Mouse (Mus musculus) stomach, postnatal 0 days (tissue): ENCODE results near the gene Hs1bp3. TPM values are rescaled to one million over a fixed set of nuclear protein-coding genes. Genes with fewer than 3 reads are reported as not detected.

Experiments used
- ATAC-seq: fragments of 200-750 bp; cut with Nextera tagmentation; 2 replicates; pipeline ENCODE4 v1.8.0; 2017; ENCODE audit not compliant: low FRiP score, low TSS enrichment
- DNase-seq: peaks from one replicate; pipeline ENCODE4 v3.0.0-alpha.2; 2016; ENCODE audit warnings: low spot score
- H3K27ac ChIP-seq: fragments of 300-500 bp; sonication (generic); replicated peaks from 2 replicates; pipeline ENCODE4 v1.5.1; 2014; ENCODE audit warnings: mild to moderate bottlenecking, control low read depth
- H3K27me3 ChIP-seq: fragments of 300-500 bp; sonication (generic); 2 replicates; pipeline ENCODE4 v1.6.1; 2014; ENCODE audit warnings: low read length; ENCODE audit not compliant: control insufficient read depth, insufficient read depth
- H3K36me3 ChIP-seq: fragments of 300-500 bp; sonication (generic); 2 replicates; pipeline ENCODE4 v1.6.1; 2014; ENCODE audit warnings: low read length, mixed read lengths; ENCODE audit not compliant: control insufficient read depth, insufficient read depth
- H3K4me1 ChIP-seq: fragments of 300-500 bp; sonication (generic); replicated peaks from 2 replicates; pipeline ENCODE4 v1.6.1; 2014; ENCODE audit warnings: antibody characterized with exemption; ENCODE audit not compliant: control insufficient read depth, insufficient read depth
- H3K4me2 ChIP-seq: fragments of 300-500 bp; sonication (generic); replicated peaks from 2 replicates; pipeline ENCODE4 v1.6.1; 2014; ENCODE audit warnings: low read depth, mild to moderate bottlenecking, control low read depth, moderate library complexity
- H3K4me3 ChIP-seq: fragments of 300-500 bp; sonication (generic); 2 replicates; pipeline ENCODE4 v1.5.1; 2014; ENCODE audit warnings: low read depth, low read length, control low read depth
- H3K9ac ChIP-seq: fragments of 300-500 bp; sonication (generic); 2 replicates; pipeline ENCODE4 v1.6.1; 2014; ENCODE audit warnings: mild to moderate bottlenecking, low read length, control low read depth, mixed read lengths
- H3K9me3 ChIP-seq: fragments of 300-500 bp; sonication (generic); 2 replicates; pipeline ENCODE4 v1.6.1; 2016; ENCODE audit warnings: low read length; ENCODE audit not compliant: control insufficient read depth
- CTCF ChIP-seq: IDR thresholded peaks from 2 replicates; pipeline ENCODE4 v1.5.1; 2016; ENCODE audit warnings: antibody characterized with exemption, low read depth, mild to moderate bottlenecking, moderate library complexity
- EP300 ChIP-seq: optimal IDR thresholded peaks from 2 replicates; pipeline ENCODE3; 2016; ENCODE audit warnings: antibody characterized with exemption
- WGBS: fragments of 180-500 bp; shearing (Covaris S2); extraction: QIAGEN DNeasy Blood & Tissue Kit; methylation state at CpG from one replicate; pipeline ENCODE4 v1.1.7; 2014; 5-methylcytosine and 5-hydroxymethylcytosine counted together
- polyA plus RNA-seq: library from polyadenylated mRNA; unstranded; fragments of >200 nt; fragmentation: Nextera tagmentation; extraction: Ambion mirVana; gene quantifications from 2 replicates; pipeline ENCODE4 v1.2.1, GENCODE M21; 2015

The Hs1bp3 gene
- polyA plus RNA-seq, 1 experiment from 2014 or later, result 7.0 TPM

DNA sequence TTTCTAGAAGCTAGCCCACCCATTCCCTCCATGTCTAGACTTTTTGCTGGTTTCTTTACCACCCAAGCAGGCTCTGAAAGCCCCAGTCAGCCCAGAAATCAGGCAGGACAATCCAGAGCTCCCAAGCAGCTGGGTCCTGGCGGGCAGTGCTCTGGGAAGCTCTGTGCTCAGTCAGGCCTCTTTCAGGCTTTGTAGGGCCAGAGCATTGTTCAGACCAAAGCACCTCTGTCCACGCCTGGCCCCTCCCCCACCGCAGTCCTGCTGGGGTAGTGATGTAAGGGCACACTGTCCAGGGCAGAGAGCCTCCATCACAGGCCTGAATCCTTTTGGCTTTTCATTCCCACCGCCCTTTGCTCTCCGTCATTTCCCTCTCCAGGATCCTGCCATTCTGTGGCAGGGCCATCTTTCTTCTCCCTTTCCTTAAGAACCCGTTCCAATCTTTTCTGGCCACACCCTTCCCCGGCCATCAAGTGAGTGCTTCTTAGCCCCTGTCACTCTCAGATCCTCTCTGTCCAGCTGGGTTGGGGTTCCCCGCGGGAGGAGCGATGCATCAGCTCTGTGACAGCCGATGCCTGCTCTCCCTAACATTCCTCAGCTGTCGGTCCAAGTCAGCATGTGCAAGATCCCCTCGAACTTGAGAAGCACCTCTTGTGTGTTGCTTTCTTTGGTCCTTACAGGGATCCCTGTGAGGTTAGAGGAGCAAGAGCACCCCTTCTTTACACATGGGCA lies 26.5 kb downstream of the Hs1bp3 start:
- Histone ChIP-seq H3K4me1 (peaks cover 4% of the 10 kb centered on the region; the same call in 1 of the 2 replicates), H3K9ac (no peak overlapping the region), H3K4me2 (no peak overlapping the region), H3K4me3 (no peak overlapping the region), H3K36me3 (peaks cover 5% of the 10 kb centered on the region), H3K9me3 (no peaks in the 10 kb centered on the region), H3K27me3 (no peaks in the 10 kb centered on the region), H3K27ac (no peak overlapping the region)
- no peak for DNase-seq
- TF ChIP-seq EP300, result no peak
- no peak for TF ChIP-seq CTCF
- peak; percentile 6; the same call in 1 of the 2 replicates for ATAC-seq
- WGBS, result 48% methylated on average over 13 of the region's 13 CpGs

GRCm38 (mm10) chr12:8341008-8341407 lies 27.8 kb downstream of the Hs1bp3 start:
- 87% methylated on average over 6 of the region's 6 CpGs for WGBS
- Histone ChIP-seq H3K4me3 (no peak overlapping the region), H3K4me1 (peaks cover 4% of the 10 kb centered on the region; the same call in 1 of the 2 replicates), H3K4me2 (no peak overlapping the region), H3K36me3 (peaks cover 3% of the 10 kb centered on the region), H3K9me3 (no peaks in the 10 kb centered on the region), H3K9ac (no peak overlapping the region), H3K27me3 (no peaks in the 10 kb centered on the region), H3K27ac (no peak overlapping the region)
- ATAC-seq (no peak), DNase-seq (no peak)
- TF ChIP-seq EP300, result no peak
- TF ChIP-seq CTCF, result no peak

DNA sequence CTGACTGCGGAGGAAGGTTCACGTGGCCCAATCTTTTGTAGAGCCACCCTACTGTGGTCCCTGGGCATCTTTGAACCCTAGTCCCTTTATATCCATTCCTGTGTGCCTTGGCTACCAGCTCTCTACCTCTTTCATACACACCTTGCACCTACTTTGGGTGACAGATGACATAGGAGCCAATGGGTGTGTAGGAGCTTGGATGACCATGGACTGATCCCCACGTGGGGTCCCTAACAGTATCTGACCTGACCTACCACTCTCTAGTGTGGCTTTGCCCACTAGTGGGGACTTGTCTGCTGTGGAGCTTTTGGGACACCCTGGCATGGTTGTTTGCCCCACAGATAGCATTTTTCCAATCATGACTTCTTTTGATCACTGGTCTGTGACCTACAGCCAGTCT lies 30.1 kb downstream of the Hs1bp3 start:
- H3K4me1 ChIP-seq, result peaks cover 2% of the 10 kb centered on the region; the same call in 1 of the 2 replicates
- H3K9ac ChIP-seq, result no peak overlapping the region
- no peaks in the 10 kb centered on the region; the same call in 1 of the 2 replicates for H3K36me3 ChIP-seq
- H3K4me2 ChIP-seq, result no peak overlapping the region
- no peak overlapping the region for H3K27ac ChIP-seq
- ATAC-seq, result no peak
- TF ChIP-seq EP300 (no peak), CTCF (no peak)
- 94% methylated on average over 3 of the region's 3 CpGs for WGBS
- no peaks in the 10 kb centered on the region for H3K27me3 ChIP-seq
- no peaks in the 10 kb centered on the region for H3K9me3 ChIP-seq
- no peak overlapping the region for H3K4me3 ChIP-seq
- no peak for DNase-seq

- H3K36me3 ChIP-seq, result no peaks in the 10 kb centered on the region; the same call in 1 of the 2 replicates
- H3K27me3 ChIP-seq, result no peaks in the 10 kb centered on the region
- ATAC-seq, result no peak
- no peak overlapping the region for H3K4me3 ChIP-seq
- no peaks in the 10 kb centered on the region for H3K4me1 ChIP-seq
- no peaks in the 10 kb centered on the region for H3K9me3 ChIP-seq
- H3K4me2 ChIP-seq, result no peak overlapping the region
- 61% methylated on average over 9 of the region's 9 CpGs for WGBS
- no peak overlapping the region for H3K9ac ChIP-seq
- TF ChIP-seq CTCF (no peak), EP300 (no peak)
- DNase-seq, result no peak
- H3K27ac ChIP-seq, result peak overlapping the region; percentile 70
Measured at GRCm38 (mm10) chr12:8344897-8345296, 31.7 kb downstream of the Hs1bp3 start.

GRCm38 (mm10) chr12:8345539-8345938 lies 32.3 kb downstream of the Hs1bp3 start:
- no peak overlapping the region for H3K4me2 ChIP-seq
- H3K4me1 ChIP-seq, result no peaks in the 10 kb centered on the region
- DNase-seq, result no peak
- H3K4me3 ChIP-seq, result no peak overlapping the region
- H3K36me3 ChIP-seq, result no peaks in the 10 kb centered on the region; the same call in 1 of the 2 replicates
- H3K27ac ChIP-seq, result peak overlapping the region; percentile 53; the same call in 1 of the 2 replicates
- TF ChIP-seq EP300, result no peak
- no peak for TF ChIP-seq CTCF
- H3K27me3 ChIP-seq, result no peaks in the 10 kb centered on the region
- no peak overlapping the region for H3K9ac ChIP-seq
- no peaks in the 10 kb centered on the region for H3K9me3 ChIP-seq
- WGBS, result 90% methylated on average over 5 of the region's 5 CpGs
- ATAC-seq, result no peak

GRCm38 (mm10) chr12:8347746-8348462 lies 34.7 kb downstream of the Hs1bp3 start:
- TF ChIP-seq CTCF (no peak), EP300 (no peak)
- Histone ChIP-seq H3K9ac (no peak overlapping the region), H3K27me3 (no peaks in the 10 kb centered on the region), H3K9me3 (no peaks in the 10 kb centered on the region), H3K36me3 (no peaks in the 10 kb centered on the region; the same call in 1 of the 2 replicates), H3K4me2 (no peak overlapping the region), H3K4me3 (no peak overlapping the region), H3K4me1 (no peaks in the 10 kb centered on the region), H3K27ac (no peak overlapping the region)
- 79% methylated on average over 8 of the region's 8 CpGs for WGBS
- ATAC-seq, result no peak
- DNase-seq, result no peak
